Comparison of ENCODE assay signal across 13 mouse cellular contexts in genomic region chr9:63682301-63682700, GRCm38 (mm10).
A peak's percentile ranks its signal among the peaks of the same experiment; 100 is the strongest.
DNase-seq lines count a peak whose midpoint lies in the region; ATAC-seq lines count a peak whose summit lies in the region.
"Had no signal": no experiment of that assay in that cellular context is flagged by ENCODE, and none has a peak within 500 bp of the region (broad histone marks: within the 10 kb centered on the region; RNA-seq: fewer than 3 reads in every experiment).

No protein-coding gene starts in this region.

- H3K4me1 ChIP-seq in kidney, embryonic 15.5 days = peaks cover 44% of the 10 kb centered on the region
- peaks cover 17% of the 10 kb centered on the region for H3K4me1 ChIP-seq in stomach, embryonic 15.5 days

- H3K9ac ChIP-seq in kidney, embryonic 15.5 days = no peak overlapping the region
- H3K9ac ChIP-seq in stomach, embryonic 15.5 days = no peak overlapping the region
- H3K9ac ChIP-seq: neural tube, embryonic 13.5 days had no signal

- ATAC-seq in kidney, embryonic 15.5 days (replicated peaks; ENCODE audit: low FRiP score) = no peak
- ATAC-seq in hematopoietic stem cell, adult 5-6 weeks (replicated peaks in 1 of 2; ENCODE audit: insufficient read depth in 1 of 2, low FRiP score in 2 of 2, low TSS enrichment in 1 of 2, low read depth in 1 of 2, poor library complexity in 2 of 2, severe bottlenecking in 2 of 2) = peak; percentile 4 to 15; a peak in 1 of 4 replicates
- 0 out of 2 replicates have a peak, but pooled peaks have one; percentile 23 for ATAC-seq in stomach, embryonic 15.5 days (ENCODE audit: insufficient read depth, low FRiP score, low read depth)
- ATAC-seq: inflammation-experienced regulatory T-cells, adult 6 months had no signal

- no peak overlapping the region for H3K4me3 ChIP-seq in kidney, embryonic 15.5 days (replicated peaks)
- H3K4me3 ChIP-seq in stomach, embryonic 15.5 days (replicated peaks) = no peak overlapping the region
- H3K4me3 ChIP-seq: neural tube, embryonic 13.5 days had no signal

- no peaks in the 10 kb centered on the region for H3K27me3 ChIP-seq in kidney, embryonic 15.5 days
- no peaks in the 10 kb centered on the region for H3K27me3 ChIP-seq in stomach, embryonic 15.5 days (replicated peaks)
- H3K27me3 ChIP-seq: CH12.LX; neural tube, embryonic 13.5 days had no signal

- 0 out of 2 replicates have a peak overlapping the region, but pooled peaks have one; percentile 18 for H3K27ac ChIP-seq in kidney, embryonic 15.5 days
- H3K27ac ChIP-seq in stomach, embryonic 15.5 days = no peak overlapping the region
- H3K27ac ChIP-seq: neural tube, embryonic 13.5 days had no signal

- 68% methylated on average over 9 of the region's 9 CpGs for WGBS in kidney, embryonic 15.5 days
- 51% methylated on average over 9 of the region's 9 CpGs for WGBS in stomach, embryonic 15.5 days

- H3K9me3 ChIP-seq in kidney, embryonic 15.5 days (replicated peaks) = no peaks in the 10 kb centered on the region
- no peaks in the 10 kb centered on the region for H3K9me3 ChIP-seq in stomach, embryonic 15.5 days
- H3K9me3 ChIP-seq: neural tube, embryonic 13.5 days had no signal

- no peak for DNase-seq in kidney, postnatal 14 days
- DNase-seq in lung, postnatal 10 days = peak; percentile 66
- no peak for DNase-seq in lung, postnatal 14 days
- no peak for DNase-seq in left cerebral cortex, adult 11 months (ENCODE audit: low spot score)
- DNase-seq: adrenal gland, adult 8-10 months; cerebellum, adult 9-11 months; thymus, postnatal 36 days had no signal

- H3K4me2 ChIP-seq in kidney, embryonic 15.5 days = no peak overlapping the region
- H3K4me2 ChIP-seq in stomach, embryonic 15.5 days = no peak overlapping the region
- H3K4me2 ChIP-seq: neural tube, embryonic 13.5 days had no signal

- peaks cover 12% of the 10 kb centered on the region; the same call in 1 of the 2 replicates for H3K36me3 ChIP-seq in kidney, embryonic 15.5 days
- H3K36me3 ChIP-seq in stomach, embryonic 15.5 days = no peaks in the 10 kb centered on the region
- H3K36me3 ChIP-seq: neural tube, embryonic 13.5 days had no signal
